Mouse (Mus musculus): Measurements from ENCODE around the gene Spen. TPM values are rescaled to one million over a fixed set of nuclear protein-coding genes. Genes with fewer than 3 reads are reported as not detected.

Gene Spen
- polyA plus RNA-seq, 1 experiment, result 101 TPM

DNA sequence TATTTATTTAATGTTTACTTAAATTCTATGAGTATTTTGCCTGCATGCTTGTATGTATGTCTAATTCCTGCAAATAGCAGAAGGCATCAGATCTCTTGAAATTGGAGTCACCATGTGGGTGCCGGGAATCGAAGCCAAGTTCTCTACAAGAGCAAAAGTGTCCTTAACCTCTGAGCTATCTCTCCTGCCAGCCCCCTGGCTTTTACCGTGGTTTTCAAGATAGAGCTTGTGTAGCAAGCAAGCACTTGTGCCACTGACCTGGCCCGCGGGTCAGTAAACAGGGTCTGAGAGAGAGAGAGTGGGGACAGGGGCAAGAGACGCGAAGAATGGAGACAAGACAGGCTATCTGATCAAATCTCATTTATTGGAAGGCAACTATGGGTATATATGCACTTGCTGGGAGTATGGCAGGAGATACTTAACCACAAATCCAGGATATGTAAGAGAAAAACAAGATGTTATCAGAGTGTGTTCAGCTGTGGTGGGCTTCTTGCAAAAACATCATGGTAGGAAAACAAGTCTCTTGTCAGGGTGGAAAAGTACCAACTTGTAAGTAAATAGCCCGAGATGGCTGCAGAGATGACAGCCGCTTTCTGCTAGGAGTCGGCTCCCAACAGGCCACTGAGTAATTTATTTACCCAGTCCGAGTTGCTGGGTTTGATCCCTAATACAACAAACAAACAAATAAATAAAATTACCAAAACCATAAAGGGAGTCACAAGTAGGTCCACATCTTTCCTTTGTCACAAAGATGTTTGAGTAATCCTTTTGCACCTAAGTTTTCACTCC, 94.6 kb downstream of the Spen start:
- Histone ChIP-seq H3K9me3 (no peaks in the 10 kb centered on the region), H3K4me3 (replicated peaks) (peak overlapping the region; percentile 98), H3K4me1 (peaks cover 38% of the 10 kb centered on the region), H3K36me3 (replicated peaks; ENCODE audit: low read length) (peaks cover 25% of the 10 kb centered on the region), H3K27me3 (replicated peaks) (no peaks in the 10 kb centered on the region)
- TF ChIP-seq FLI1 (IDR thresholded peaks at IDR 0.05; ENCODE audit: low read length), result no peak
- no peak for TF ChIP-seq GATA1 (IDR thresholded peaks at IDR 0.05; ENCODE audit: borderline replicate concordance, low read length)

DNA sequence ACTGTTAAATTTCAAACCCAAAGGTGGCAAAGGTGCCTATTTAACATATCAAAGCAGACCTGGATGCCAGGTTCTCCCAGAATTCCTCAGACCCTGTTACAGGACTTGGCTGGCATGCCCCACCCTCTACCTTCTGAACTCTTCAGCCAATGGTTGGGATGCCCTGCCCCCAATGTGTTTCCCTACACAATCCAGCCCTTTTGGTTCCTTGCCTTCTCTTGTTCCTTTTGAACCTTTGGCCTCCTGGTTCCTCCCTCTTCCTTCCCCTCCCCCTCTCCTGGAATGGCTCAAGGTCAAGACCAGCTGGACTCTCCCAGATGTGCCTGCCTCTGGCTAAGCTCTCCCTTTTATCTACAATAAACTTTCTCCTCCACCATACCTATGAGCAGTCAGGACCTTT, 97.5 kb downstream of the Spen start:
- H3K27me3 ChIP-seq (replicated peaks), result no peaks in the 10 kb centered on the region
- H3K36me3 ChIP-seq (replicated peaks; ENCODE audit: low read length), result no peaks in the 10 kb centered on the region
- no peaks in the 10 kb centered on the region for H3K9me3 ChIP-seq
- H3K4me3 ChIP-seq (replicated peaks), result no peak overlapping the region
- peaks cover 21% of the 10 kb centered on the region for H3K4me1 ChIP-seq
- no peak for TF ChIP-seq FLI1 (IDR thresholded peaks at IDR 0.05; ENCODE audit: low read length)
- no peak for TF ChIP-seq GATA1 (IDR thresholded peaks at IDR 0.05; ENCODE audit: borderline replicate concordance, low read length)

DNA sequence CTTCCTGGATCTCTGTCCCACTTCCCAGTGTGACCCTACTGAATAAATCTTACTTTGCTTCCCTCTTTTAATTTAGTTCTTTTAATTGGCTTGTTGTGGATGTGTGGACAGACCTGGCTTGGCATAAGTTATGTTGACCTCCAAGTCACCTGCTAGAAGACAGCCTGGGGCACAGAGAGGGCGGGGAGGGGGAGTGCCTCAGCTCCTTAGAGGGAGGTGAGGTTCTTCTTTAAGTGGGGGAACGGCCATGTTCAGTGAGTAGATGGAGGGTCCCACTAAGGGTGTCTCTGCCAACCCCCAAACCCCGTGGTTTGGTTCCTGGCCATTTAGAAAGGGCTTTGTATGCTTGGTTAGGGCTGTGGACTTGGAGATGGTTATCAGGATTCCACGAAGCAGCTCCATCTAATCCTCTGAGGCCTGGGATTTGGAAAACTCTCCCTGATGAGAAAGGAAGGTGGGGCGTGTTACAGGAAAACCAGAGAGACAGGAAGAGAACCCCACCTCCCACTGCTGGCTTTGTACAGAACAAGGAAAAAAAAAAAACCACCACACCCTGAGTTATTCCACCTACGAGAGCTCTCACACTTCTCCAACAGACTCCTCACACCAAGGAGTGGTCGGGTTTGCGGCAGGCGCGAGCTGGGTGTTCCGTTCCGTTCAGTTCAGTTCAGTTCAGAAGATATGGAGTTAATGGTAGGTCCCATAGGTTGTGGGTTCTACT, 99.2 kb downstream of the Spen start:
- Histone ChIP-seq H3K4me1 (peaks cover 12% of the 10 kb centered on the region), H3K4me3 (replicated peaks) (no peak overlapping the region), H3K9me3 (no peaks in the 10 kb centered on the region), H3K27me3 (replicated peaks) (no peaks in the 10 kb centered on the region), H3K36me3 (replicated peaks; ENCODE audit: low read length) (no peaks in the 10 kb centered on the region)
- TF ChIP-seq GATA1 (IDR thresholded peaks at IDR 0.05; ENCODE audit: borderline replicate concordance, low read length) (no peak), FLI1 (IDR thresholded peaks at IDR 0.05; ENCODE audit: low read length) (no peak)

DNA sequence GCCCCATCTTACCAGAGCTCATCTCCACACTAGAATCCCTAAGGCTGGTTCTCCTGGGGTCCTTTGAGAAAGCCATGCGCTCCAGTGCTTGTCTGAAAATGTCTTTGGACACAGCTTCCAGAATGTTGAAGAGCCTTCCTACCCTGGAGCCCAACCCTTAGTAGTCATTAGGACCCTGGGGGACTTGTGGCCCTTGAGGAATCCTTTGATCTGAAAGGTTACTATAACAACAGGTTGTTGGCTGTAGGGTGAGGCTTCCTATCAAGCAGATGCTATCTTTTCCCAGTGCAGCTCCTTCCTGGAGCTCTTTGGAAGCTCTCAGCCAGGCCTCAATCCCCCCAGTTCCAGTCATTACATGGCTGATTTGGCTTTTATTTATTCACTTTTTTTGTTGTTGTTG, 102.4 kb downstream of the Spen start, which contains the start of gene Srarp:
Srarp (minus strand) TSS at position 132 of the 400 bp plus-strand sequence.
- TF ChIP-seq GATA1 (IDR thresholded peaks at IDR 0.05; ENCODE audit: borderline replicate concordance, low read length) (no peak), FLI1 (IDR thresholded peaks at IDR 0.05; ENCODE audit: low read length) (no peak)
- Histone ChIP-seq H3K27me3 (replicated peaks) (peaks cover 7% of the 10 kb centered on the region), H3K9me3 (no peaks in the 10 kb centered on the region), H3K36me3 (replicated peaks; ENCODE audit: low read length) (no peaks in the 10 kb centered on the region), H3K4me1 (peaks cover 11% of the 10 kb centered on the region), H3K4me3 (replicated peaks) (no peak within 1 kb of the TSS)

DNA sequence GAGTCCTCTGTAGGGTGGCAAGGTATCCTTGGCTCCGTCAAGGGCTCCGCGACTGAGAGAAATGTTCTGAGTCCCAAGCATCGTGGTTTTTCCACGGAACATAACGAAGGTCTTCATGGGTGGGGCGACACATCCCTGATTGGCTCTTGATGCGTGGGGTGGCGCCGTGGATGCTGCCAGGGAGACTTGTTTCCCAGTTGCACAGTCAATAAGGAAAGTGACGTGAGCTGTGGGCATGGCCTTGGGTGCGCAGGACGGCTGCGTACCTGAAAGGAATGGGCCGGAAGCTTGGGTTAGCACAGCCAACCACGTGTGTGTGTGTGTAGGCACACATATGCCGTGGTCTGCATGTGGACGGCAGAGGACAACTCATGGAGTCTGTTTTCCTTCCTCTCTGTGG, 105.2 kb downstream of the Spen start:
- no peaks in the 10 kb centered on the region for H3K9me3 ChIP-seq
- no peak overlapping the region for H3K4me3 ChIP-seq (replicated peaks)
- no peaks in the 10 kb centered on the region for H3K36me3 ChIP-seq (replicated peaks; ENCODE audit: low read length)
- H3K27me3 ChIP-seq (replicated peaks), result peaks cover 16% of the 10 kb centered on the region
- peaks cover 18% of the 10 kb centered on the region for H3K4me1 ChIP-seq
- no peak for TF ChIP-seq GATA1 (IDR thresholded peaks at IDR 0.05; ENCODE audit: borderline replicate concordance, low read length)

DNA sequence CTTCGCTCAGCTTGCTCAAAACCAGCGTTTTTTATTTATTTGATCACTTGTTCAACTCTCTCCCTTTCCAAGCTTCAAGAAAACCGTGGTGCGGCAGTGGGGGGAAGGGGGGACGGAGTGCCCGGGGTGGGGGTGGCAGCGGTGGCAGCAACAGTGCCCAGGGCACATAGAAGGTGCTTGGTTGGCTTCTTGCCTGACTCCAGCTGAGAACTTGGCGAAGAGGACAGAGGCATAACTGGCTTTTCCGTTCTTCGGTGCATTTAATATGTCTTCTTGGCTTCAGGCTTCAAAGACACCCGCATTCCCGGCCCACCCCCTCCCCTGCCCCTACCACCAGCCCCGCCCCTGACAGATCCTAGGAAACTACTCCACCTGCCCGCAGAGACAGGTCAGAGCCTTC, 105.7 kb downstream of the Spen start:
- Histone ChIP-seq H3K9me3 (no peaks in the 10 kb centered on the region), H3K27me3 (replicated peaks) (peaks cover 20% of the 10 kb centered on the region), H3K4me1 (peaks cover 18% of the 10 kb centered on the region), H3K36me3 (replicated peaks; ENCODE audit: low read length) (no peaks in the 10 kb centered on the region), H3K4me3 (replicated peaks) (no peak overlapping the region)
- TF ChIP-seq FLI1 (IDR thresholded peaks at IDR 0.05; ENCODE audit: low read length), result no peak
- no peak for TF ChIP-seq GATA1 (IDR thresholded peaks at IDR 0.05; ENCODE audit: borderline replicate concordance, low read length)

DNA sequence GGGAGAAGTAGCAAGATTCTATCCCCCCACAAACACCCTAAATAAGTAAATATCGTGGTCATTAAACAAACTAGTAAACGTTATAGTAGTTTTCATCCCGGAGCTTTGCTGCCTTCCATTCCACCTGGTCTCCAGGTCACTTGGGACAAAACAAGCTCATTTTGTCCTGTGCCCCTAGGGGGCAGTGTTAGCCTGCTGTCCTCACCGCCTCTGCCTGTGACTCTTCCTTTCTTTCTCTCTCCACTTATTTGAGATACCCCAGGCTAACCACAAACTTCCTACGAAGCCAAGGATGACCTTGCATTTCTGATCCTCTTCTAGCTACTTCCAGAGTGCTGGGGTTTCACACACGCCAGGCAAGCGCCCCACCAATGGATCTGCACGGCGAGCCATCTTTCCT, 107.4 kb downstream of the Spen start:
- H3K27me3 ChIP-seq (replicated peaks), result peaks cover 37% of the 10 kb centered on the region
- no peaks in the 10 kb centered on the region for H3K36me3 ChIP-seq (replicated peaks; ENCODE audit: low read length)
- TF ChIP-seq FLI1 (IDR thresholded peaks at IDR 0.05; ENCODE audit: low read length) (no peak), GATA1 (IDR thresholded peaks at IDR 0.05; ENCODE audit: borderline replicate concordance, low read length) (no peak)
- no peaks in the 10 kb centered on the region for H3K9me3 ChIP-seq
- peak overlapping the region; percentile 87 for H3K4me3 ChIP-seq (replicated peaks)
- H3K4me1 ChIP-seq, result peaks cover 19% of the 10 kb centered on the region

DNA sequence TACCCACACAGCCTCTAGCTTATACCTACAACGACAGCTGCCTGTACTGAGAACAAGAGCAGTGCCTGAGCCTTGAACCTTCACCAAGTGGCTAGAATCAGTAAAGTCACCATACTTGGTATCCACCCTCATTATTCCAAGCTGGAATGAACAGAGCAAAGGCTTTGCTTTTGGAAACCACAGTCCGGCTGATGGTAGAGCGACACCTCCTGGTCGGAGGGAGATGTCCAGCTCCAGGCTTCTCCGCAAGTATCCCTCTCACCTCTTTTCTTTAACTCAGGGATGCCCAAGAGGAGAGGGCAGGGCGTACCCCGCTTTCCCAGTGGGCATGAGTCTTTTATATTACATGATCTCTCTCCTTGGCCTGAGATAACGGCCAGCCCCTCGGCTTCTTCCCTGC, 108.5 kb downstream of the Spen start:
- Histone ChIP-seq H3K36me3 (replicated peaks; ENCODE audit: low read length) (no peaks in the 10 kb centered on the region), H3K9me3 (no peaks in the 10 kb centered on the region), H3K27me3 (replicated peaks) (peaks cover 48% of the 10 kb centered on the region), H3K4me3 (replicated peaks) (no peak overlapping the region), H3K4me1 (peaks cover 25% of the 10 kb centered on the region)
- TF ChIP-seq FLI1 (IDR thresholded peaks at IDR 0.05; ENCODE audit: low read length) (no peak), GATA1 (IDR thresholded peaks at IDR 0.05; ENCODE audit: borderline replicate concordance, low read length) (no peak)

DNA sequence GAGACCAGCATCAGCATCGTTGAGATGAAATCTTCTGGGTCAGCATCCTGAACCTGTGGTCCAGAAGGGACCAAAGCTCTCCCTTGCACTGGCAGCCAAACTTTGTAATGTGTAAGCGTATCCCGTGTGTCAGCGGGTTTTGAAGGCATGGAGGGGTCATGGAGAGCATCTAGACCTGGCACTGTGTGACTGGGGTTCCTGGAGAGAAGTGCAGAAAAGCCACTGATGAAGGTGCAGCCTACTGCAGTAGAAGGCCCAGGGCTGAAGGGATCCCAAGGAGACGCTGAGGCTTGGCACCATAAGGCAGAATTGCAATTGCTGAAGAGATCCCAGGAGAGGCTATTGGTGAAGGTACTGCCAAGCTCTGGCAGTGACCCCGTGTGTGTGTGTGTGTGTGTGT, 109.0 kb downstream of the Spen start:
- no peak overlapping the region for H3K4me3 ChIP-seq (replicated peaks)
- H3K36me3 ChIP-seq (replicated peaks; ENCODE audit: low read length), result no peaks in the 10 kb centered on the region
- H3K9me3 ChIP-seq, result no peaks in the 10 kb centered on the region
- TF ChIP-seq GATA1 (IDR thresholded peaks at IDR 0.05; ENCODE audit: borderline replicate concordance, low read length), result no peak
- no peak for TF ChIP-seq FLI1 (IDR thresholded peaks at IDR 0.05; ENCODE audit: low read length)
- H3K4me1 ChIP-seq, result peaks cover 25% of the 10 kb centered on the region
- H3K27me3 ChIP-seq (replicated peaks), result peaks cover 52% of the 10 kb centered on the region

DNA sequence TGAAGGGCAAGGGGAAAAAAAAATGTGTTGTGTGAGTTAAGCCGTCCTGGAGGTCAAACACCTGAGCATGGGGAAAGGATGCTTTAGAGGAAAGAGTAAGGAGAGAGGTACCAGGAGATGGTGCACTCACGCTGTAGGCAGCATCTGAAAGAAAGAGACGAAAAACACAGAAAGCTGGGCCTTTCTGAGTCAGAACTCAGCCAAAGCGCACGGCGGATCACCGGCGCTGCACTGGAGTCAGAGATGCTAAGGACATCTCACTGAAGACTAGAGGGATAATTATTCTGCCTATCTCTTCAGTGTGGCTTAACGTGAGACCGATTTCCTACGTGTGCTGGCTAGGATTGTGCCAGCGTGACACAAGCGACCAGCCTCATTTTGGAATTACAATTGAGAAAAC, 110.5 kb downstream of the Spen start:
- H3K9me3 ChIP-seq, result no peaks in the 10 kb centered on the region
- H3K36me3 ChIP-seq (replicated peaks; ENCODE audit: low read length), result no peaks in the 10 kb centered on the region
- no peak for TF ChIP-seq FLI1 (IDR thresholded peaks at IDR 0.05; ENCODE audit: low read length)
- no peak for TF ChIP-seq GATA1 (IDR thresholded peaks at IDR 0.05; ENCODE audit: borderline replicate concordance, low read length)
- H3K4me1 ChIP-seq, result peaks cover 25% of the 10 kb centered on the region
- no peak overlapping the region for H3K4me3 ChIP-seq (replicated peaks)
- peaks cover 60% of the 10 kb centered on the region for H3K27me3 ChIP-seq (replicated peaks)
